Mouse (Mus musculus): ENCODE results near the gene Mink1.

DNA sequence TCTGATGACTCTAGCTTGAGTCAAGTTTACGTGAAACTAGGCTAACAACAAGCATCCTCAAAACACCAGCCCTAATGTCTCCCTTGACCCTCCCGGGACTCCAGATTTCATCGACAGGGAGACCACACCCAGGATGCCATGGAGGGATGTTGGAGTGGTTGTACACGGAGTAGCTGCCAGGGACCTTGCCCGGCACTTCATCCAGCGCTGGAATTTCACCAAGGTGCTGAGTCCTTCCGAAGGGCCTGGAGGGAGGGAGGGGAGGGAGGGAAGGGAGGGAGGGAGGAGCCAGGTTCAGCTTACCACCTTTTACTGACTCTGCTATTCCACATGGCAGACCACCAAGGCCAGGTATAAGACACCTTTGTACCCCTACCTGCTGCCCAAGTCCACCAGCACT is 8.7 kb upstream of the Mink1 start:
- TF ChIP-seq CTCF (IDR thresholded peaks at IDR 0.05; ENCODE audit: borderline replicate concordance, control insufficient read depth, extremely low read depth, insufficient read depth, low read length, poor library complexity) (no peak), POLR2A (IDR thresholded peaks at IDR 0.05; ENCODE audit: control insufficient read depth, extremely low read depth, insufficient read depth, low read length, poor library complexity) (no peak)

Data from thymus, adult 2 months (tissue).